Mouse (Mus musculus) midbrain, embryonic 10.5 days (tissue): ENCODE data around the gene Pld2. TPM values are rescaled to one million over a fixed set of nuclear protein-coding genes. Genes with fewer than 3 reads are reported as not detected.
A peak's percentile ranks its signal among the peaks of the same experiment; 100 is the strongest.

ENCODE experiments used
- DNase-seq: peaks from one replicate; pipeline ENCODE4 v3.0.0-alpha.2; 2017; ENCODE audit warnings: low spot score
- H3K27ac ChIP-seq: fragments of 300-500 bp; sonication (generic); replicated peaks from 2 replicates; pipeline ENCODE4 v1.5.1; 2016; ENCODE audit warnings: mild to moderate bottlenecking
- H3K27me3 ChIP-seq: fragments of 300-500 bp; sonication (generic); 2 replicates; pipeline ENCODE4 v1.6.1; 2016; ENCODE audit warnings: low read depth, mild to moderate bottlenecking; ENCODE audit not compliant: poor library complexity, severe bottlenecking
- H3K36me3 ChIP-seq: fragments of 300-500 bp; sonication (generic); 2 replicates; pipeline ENCODE4 v1.6.1; 2016; ENCODE audit warnings: mild to moderate bottlenecking, moderate library complexity
- H3K4me1 ChIP-seq: fragments of 300-500 bp; sonication (generic); 2 replicates; pipeline ENCODE4 v1.6.1; 2016
- H3K4me3 ChIP-seq: fragments of 300-500 bp; sonication (generic); 2 replicates; pipeline ENCODE4 v1.5.1; 2016; ENCODE audit warnings: mild to moderate bottlenecking, moderate library complexity
- H3K9me3 ChIP-seq: fragments of 300-500 bp; sonication (generic); replicated peaks from 2 replicates; pipeline ENCODE4 v1.6.1; 2016; ENCODE audit warnings: mild to moderate bottlenecking
- WGBS: fragments of 180-500 bp; shearing (Covaris S2); methylation state at CpG from one replicate; pipeline ENCODE4 v1.1.7; 2016; 5-methylcytosine and 5-hydroxymethylcytosine counted together
- polyA plus RNA-seq: library from polyadenylated mRNA; unstranded; fragments of >200 nt; fragmentation: Nextera tagmentation; extraction: Ambion mirVana; gene quantifications from 2 replicates; pipeline ENCODE4 v1.2.1, GENCODE M21; 2016

Gene Pld2
- polyA plus RNA-seq, 1 experiment from 2014 or later, result 3.5 TPM

DNA sequence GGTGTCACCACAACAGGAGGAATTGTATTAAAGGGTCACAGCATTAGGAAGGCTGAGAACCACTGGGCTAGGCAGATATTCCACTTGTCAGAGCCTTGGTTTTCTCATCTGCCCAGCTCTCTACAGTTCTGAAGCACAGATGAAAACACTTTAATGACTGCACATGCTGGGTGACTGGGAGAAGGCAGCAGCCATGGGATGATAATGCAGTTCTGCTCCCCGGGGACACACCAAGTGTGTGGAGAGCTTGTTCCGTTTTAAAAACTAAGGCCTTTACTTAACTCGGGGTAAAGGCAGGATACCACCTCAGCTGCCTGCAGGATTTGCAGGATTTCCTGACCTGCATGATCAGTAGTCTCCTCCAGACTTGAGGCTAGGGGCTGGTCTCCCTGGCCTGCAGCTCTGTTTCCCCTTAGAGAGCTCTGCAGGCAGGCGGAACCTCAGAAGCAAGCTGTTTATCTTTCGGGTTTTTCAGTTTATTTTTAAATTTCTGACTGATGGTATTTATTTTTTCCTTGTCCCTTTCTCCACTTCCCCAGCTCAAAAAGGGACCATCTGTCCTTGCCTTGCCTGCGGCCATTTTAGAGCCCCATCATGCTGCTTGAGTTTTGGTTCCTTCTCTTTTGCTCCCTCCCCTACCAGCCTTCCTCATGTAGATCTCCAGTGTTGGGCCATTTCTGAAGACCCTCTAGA is 43.3 kb downstream of the Pld2 start:
- 74% methylated on average over 6 of the region's 6 CpGs for WGBS
- no peak overlapping the region for H3K27ac ChIP-seq
- no peaks in the 10 kb centered on the region for H3K9me3 ChIP-seq
- H3K4me1 ChIP-seq, result peaks cover 31% of the 10 kb centered on the region
- no peak for DNase-seq
- H3K4me3 ChIP-seq, result no peak overlapping the region
- no peaks in the 10 kb centered on the region for H3K36me3 ChIP-seq
- H3K27me3 ChIP-seq, result no peaks in the 10 kb centered on the region

GRCm38 (mm10) chr11:70583775-70584174 is 43.9 kb downstream of the Pld2 start:
- H3K27me3 ChIP-seq, result no peaks in the 10 kb centered on the region
- no peaks in the 10 kb centered on the region for H3K36me3 ChIP-seq
- H3K4me3 ChIP-seq, result no peak overlapping the region
- H3K4me1 ChIP-seq, result peaks cover 28% of the 10 kb centered on the region
- WGBS, result 95% methylated on average over 7 of the region's 7 CpGs
- DNase-seq, result no peak
- no peak overlapping the region for H3K27ac ChIP-seq
- H3K9me3 ChIP-seq, result no peaks in the 10 kb centered on the region

DNA sequence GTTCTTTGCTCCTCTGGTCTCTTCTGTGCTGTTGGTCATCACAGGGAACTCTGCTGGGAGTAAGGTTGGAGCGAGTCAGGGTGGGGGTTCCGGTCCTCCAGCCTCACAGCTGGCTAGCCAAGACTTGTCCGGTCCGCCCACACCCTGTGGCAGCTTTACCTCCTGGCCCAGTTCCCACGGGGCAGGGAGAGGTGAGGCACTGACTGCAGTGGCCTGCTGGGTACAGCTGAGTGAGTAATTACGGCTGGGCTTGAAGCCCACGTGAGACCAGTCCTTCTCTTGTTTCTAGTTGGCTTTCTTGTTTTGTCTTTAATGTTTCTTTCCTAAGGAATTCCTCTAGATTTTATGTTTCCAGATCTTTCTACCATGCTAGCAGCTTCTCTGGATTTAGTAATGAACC is 45.6 kb downstream of the Pld2 start:
- Histone ChIP-seq H3K36me3 (no peaks in the 10 kb centered on the region), H3K27ac (peak overlapping the region; percentile 43; the same call in 1 of the 2 replicates), H3K9me3 (no peaks in the 10 kb centered on the region), H3K27me3 (no peaks in the 10 kb centered on the region), H3K4me3 (no peak overlapping the region), H3K4me1 (peaks cover 19% of the 10 kb centered on the region)
- DNase-seq, result no peak
- 71% methylated on average over 7 of the region's 7 CpGs for WGBS

GRCm38 (mm10) chr11:70586261-70586660 is 46.4 kb downstream of the Pld2 start:
- Histone ChIP-seq H3K27me3 (no peaks in the 10 kb centered on the region), H3K27ac (no peak overlapping the region), H3K9me3 (no peaks in the 10 kb centered on the region), H3K36me3 (no peaks in the 10 kb centered on the region), H3K4me3 (no peak overlapping the region), H3K4me1 (peaks cover 13% of the 10 kb centered on the region)
- 84% methylated on average over 3 of the region's 3 CpGs for WGBS
- no peak for DNase-seq

GRCm38 (mm10) chr11:70586954-70587353 is 47.1 kb downstream of the Pld2 start:
- H3K27ac ChIP-seq, result no peak overlapping the region
- no peaks in the 10 kb centered on the region for H3K9me3 ChIP-seq
- no peaks in the 10 kb centered on the region for H3K27me3 ChIP-seq
- no peak for DNase-seq
- peaks cover 13% of the 10 kb centered on the region for H3K4me1 ChIP-seq
- H3K36me3 ChIP-seq, result no peaks in the 10 kb centered on the region
- H3K4me3 ChIP-seq, result no peak overlapping the region
- WGBS, result 87% methylated on average over 5 of the region's 5 CpGs

- Histone ChIP-seq H3K27ac (no peak overlapping the region), H3K4me3 (no peak overlapping the region), H3K9me3 (no peaks in the 10 kb centered on the region), H3K4me1 (peaks cover 10% of the 10 kb centered on the region), H3K27me3 (no peaks in the 10 kb centered on the region), H3K36me3 (no peaks in the 10 kb centered on the region)
- WGBS, result 90% methylated on average over 1 of the region's 1 CpGs
- no peak for DNase-seq
These were observed 51.9 kb downstream of the Pld2 start for GRCm38 (mm10) chr11:70591733-70592132.

- Histone ChIP-seq H3K4me1 (peaks cover 11% of the 10 kb centered on the region), H3K9me3 (no peaks in the 10 kb centered on the region), H3K4me3 (no peak overlapping the region), H3K27ac (no peak overlapping the region), H3K27me3 (no peaks in the 10 kb centered on the region), H3K36me3 (peaks cover 25% of the 10 kb centered on the region)
- DNase-seq, result no peak
- 85% methylated on average over 15 of the region's 15 CpGs for WGBS
These were observed 54.6 kb downstream of the Pld2 start for GRCm38 (mm10) chr11:70594253-70594989.

GRCm38 (mm10) chr11:70595638-70596037 is 55.8 kb downstream of the Pld2 start:
- no peaks in the 10 kb centered on the region for H3K27me3 ChIP-seq
- DNase-seq, result no peak
- H3K36me3 ChIP-seq, result peaks cover 27% of the 10 kb centered on the region
- no peaks in the 10 kb centered on the region for H3K9me3 ChIP-seq
- no peak overlapping the region for H3K27ac ChIP-seq
- peaks cover 11% of the 10 kb centered on the region for H3K4me1 ChIP-seq
- no peak overlapping the region for H3K4me3 ChIP-seq
- 82% methylated on average over 2 of the region's 2 CpGs for WGBS

DNA sequence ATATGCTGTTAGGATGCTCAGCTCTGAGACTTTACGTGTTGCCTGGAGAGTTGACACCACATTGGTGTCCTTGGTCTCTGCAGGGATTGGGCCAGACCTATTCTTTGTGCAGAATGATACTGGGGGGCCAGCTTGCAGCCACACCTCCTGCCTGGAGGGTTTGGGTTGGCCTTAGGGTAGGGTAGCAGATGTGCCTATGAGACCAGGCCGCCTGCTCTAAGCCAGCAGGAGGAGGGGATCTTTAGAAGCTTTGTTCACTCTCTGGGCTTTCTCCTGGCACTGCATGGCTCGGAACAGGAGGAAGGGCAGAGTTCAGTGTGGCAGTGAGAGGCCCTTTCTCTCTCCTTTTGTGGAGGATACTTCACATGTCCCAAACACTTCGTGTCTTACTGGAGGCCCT is 56.2 kb downstream of the Pld2 start:
- Histone ChIP-seq H3K27me3 (no peaks in the 10 kb centered on the region), H3K4me1 (peaks cover 11% of the 10 kb centered on the region), H3K36me3 (peaks cover 27% of the 10 kb centered on the region), H3K9me3 (no peaks in the 10 kb centered on the region), H3K27ac (peak overlapping the region; percentile 59; the same call in 1 of the 2 replicates), H3K4me3 (0 out of 2 replicates have a peak overlapping the region, but pooled peaks have one; percentile 16)
- no peak for DNase-seq
- WGBS, result 56% methylated on average over 4 of the region's 4 CpGs

DNA sequence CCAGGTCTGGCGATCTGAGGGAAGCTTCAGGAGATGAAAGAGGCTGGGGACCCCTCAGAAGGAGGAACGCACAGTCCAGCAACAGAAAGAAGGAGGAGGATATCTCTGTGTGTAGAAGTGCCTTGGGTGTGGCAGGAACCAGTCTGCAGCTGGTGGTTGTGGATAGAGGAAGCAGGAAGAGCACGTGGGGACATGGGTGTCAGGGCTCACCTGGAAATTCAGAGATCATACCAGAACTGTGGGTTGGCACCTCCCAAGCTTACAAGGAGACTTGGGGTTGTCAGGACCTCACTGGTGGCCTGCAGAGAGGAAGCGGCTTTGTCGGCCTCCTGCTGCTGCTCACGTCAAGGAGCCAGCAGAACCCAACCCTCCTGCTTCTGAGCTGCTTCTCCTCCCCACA is 57.4 kb downstream of the Pld2 start:
- Histone ChIP-seq H3K27ac (no peak overlapping the region), H3K27me3 (no peaks in the 10 kb centered on the region), H3K4me3 (no peak overlapping the region), H3K4me1 (peaks cover 11% of the 10 kb centered on the region), H3K9me3 (no peaks in the 10 kb centered on the region), H3K36me3 (peaks cover 39% of the 10 kb centered on the region)
- WGBS, result 82% methylated on average over 6 of the region's 6 CpGs
- no peak for DNase-seq

GRCm38 (mm10) chr11:70598451-70598953 is 58.6 kb downstream of the Pld2 start:
- peaks cover 11% of the 10 kb centered on the region for H3K4me1 ChIP-seq
- DNase-seq, result no peak
- H3K4me3 ChIP-seq, result no peak overlapping the region
- WGBS, result 88% methylated on average over 9 of the region's 9 CpGs
- H3K27ac ChIP-seq, result no peak overlapping the region
- peaks cover 44% of the 10 kb centered on the region for H3K36me3 ChIP-seq
- H3K9me3 ChIP-seq, result no peaks in the 10 kb centered on the region
- no peaks in the 10 kb centered on the region for H3K27me3 ChIP-seq

DNA sequence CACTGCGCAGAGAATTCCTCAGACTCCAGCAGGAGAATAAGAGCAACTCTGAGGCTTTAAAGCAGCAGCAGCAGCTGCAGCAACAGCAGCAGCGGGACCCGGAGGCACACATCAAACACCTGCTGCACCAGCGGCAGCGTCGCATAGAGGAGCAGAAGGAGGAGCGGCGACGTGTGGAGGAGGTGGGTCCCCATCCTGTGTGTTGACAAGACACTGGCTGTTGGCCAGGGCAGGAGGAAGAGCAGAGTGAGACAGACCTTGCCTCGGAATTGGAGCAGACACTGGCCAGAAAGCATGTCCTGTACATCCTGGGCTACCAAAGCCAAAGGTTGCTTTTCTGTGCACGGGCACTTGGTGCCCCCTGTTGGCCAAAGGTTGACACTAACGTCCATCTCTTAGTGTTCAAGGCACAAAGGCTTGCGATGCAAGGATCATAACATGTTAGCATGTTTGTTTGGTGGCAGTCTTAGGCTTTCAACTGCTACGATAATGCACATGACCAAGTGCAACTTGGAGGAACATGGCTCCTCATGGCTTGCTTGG is 65.2 kb downstream of the Pld2 start:
- no peaks in the 10 kb centered on the region for H3K9me3 ChIP-seq
- no peaks in the 10 kb centered on the region for H3K4me1 ChIP-seq
- peak; percentile 70 for DNase-seq
- no peak overlapping the region for H3K4me3 ChIP-seq
- H3K27me3 ChIP-seq, result no peaks in the 10 kb centered on the region
- 70% methylated on average over 14 of the region's 14 CpGs for WGBS
- peaks cover 82% of the 10 kb centered on the region for H3K36me3 ChIP-seq
- H3K27ac ChIP-seq, result 0 out of 2 replicates have a peak overlapping the region, but pooled peaks have one; percentile 17

- no peaks in the 10 kb centered on the region for H3K9me3 ChIP-seq
- 82% methylated on average over 12 of the region's 12 CpGs for WGBS
- peaks cover 92% of the 10 kb centered on the region for H3K36me3 ChIP-seq
- H3K27me3 ChIP-seq, result no peaks in the 10 kb centered on the region
- no peak for DNase-seq
- no peak overlapping the region for H3K4me3 ChIP-seq
- H3K4me1 ChIP-seq, result no peaks in the 10 kb centered on the region
- no peak overlapping the region for H3K27ac ChIP-seq
These were observed 66.9 kb downstream of the Pld2 start for GRCm38 (mm10) chr11:70606717-70607116.
